Mouse (Mus musculus) heart, adult 9 months (tissue): ENCODE measurements around the gene Col26a1.

Experiments
- DNase-seq, 2 experiments: peaks; one replicate each; pipeline ENCODE4 v3.0.0; 2022; ENCODE audit warnings: low spot score in 2 of 2

Gene Col26a1

DNA sequence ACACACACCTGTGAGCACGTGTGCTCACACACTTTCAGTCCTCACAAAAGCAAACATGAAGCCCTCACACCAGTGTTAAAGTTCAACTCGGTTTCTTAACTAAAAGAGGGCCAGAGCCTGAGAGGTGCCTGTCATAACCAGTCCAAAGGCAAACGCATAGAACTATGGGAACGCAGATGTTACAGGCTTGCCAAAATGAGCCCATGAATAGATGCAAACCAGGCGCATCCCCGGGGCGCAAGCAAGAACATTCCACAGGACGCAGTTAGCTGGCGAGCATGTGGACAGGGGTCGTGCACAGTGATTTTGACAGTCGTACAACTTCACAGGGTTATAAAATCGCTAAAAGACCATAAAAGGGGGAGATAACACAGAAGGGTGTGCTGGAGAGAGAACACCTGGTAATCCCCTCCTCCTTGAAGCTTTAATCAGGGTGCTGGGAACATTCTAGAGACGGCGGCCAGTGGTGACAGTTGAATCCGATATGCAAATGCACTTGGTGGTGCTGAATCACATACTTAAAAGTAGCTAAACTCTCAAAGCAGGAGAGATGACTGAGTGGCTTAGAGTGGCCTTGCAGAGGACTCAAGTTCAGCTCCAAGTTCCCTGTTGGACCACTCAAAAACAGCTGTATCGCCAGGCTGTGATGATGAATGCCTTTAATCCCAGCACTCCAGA, 76.5 kb downstream of the Col26a1 start:
- DNase-seq = no peak

DNA sequence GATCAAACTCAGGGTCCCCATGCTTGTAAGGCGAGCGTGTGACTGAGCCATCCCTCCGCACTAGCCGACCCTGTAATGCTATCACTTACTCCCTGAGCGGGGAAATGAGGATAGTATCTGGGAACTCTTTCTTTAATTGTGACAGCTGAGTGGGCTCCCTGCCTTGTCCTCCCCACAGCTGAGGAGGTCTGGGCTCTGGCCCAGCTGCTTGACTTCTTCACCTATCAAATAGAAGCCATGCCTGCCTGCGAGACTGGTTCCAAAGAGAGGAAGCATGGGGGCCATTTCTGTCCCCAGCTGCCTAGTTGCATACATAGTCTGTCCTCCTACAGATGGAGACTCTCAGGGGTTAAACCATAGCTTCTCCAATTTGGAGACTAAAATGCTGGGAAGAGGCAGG, 78.0 kb downstream of the Col26a1 start:
- DNase-seq = no peak

- no peak for DNase-seq
Measured at GRCm38 (mm10) chr5:136804246-136804645, 78.8 kb downstream of the Col26a1 start.

DNA sequence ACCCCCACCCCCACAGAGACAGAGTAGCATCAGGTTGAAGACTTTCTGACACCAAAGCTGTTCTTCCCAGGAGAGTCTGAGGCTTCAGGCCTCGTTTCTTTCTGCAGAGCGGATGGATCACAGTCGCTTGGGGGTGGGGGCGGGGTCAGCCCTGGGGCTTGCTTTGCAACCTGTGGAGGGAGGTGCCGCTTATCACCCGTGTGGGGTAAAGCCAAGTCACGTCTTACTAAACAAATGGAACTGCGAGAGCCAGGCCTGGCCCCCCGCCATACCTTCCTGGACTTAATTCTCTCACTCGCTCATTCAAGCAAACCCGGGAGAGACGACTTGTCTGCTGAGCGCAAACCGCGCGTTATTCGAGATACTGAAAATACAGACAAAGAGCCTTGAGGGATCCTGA, 80.3 kb downstream of the Col26a1 start:
- DNase-seq = no peak

- DNase-seq = no peak
Measured at GRCm38 (mm10) chr5:136796917-136797316, 86.1 kb downstream of the Col26a1 start.

DNA sequence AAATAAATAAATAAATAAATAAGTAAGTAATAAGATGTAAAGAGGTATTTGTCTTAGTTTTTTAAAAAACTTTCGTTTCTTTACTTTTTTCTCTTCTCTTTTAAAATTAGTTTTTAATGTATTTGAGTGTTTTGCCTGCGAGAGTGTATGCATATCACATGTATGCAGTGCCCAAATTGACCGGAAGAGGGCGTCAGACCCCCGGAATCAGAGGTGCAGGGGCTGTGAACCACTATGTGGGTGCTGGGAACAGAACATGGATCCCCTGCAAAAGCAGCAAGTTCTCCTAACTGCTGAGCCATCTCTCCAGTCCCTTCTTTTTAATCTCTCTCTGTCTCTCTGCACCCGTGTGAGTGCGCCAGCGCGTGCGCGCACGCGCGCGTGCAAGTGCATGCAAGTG, 89.2 kb downstream of the Col26a1 start:
- DNase-seq = no peak

DNA sequence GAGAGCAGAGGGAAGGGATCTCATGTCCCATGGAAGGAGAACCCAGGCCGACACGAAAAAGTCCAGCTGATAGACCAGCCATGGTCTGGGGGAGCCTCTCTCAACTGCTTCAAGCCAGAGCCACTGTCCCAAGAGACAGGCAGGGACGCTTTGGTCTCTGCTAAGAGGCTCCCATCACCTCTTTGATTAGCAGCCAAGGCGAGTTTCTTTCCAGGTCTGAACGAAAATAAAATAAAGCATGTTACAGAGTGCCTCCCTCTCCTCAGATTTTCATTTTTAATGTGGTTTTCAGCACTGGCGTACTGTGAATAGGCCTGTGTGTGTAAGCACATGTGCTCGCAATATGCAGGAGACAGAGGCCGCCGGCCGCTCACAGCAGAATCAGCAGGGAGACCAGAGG, 90.5 kb downstream of the Col26a1 start:
- DNase-seq = no peak

GRCm38 (mm10) chr5:136791204-136791603, 91.8 kb downstream of the Col26a1 start:
- no peak for DNase-seq

DNA sequence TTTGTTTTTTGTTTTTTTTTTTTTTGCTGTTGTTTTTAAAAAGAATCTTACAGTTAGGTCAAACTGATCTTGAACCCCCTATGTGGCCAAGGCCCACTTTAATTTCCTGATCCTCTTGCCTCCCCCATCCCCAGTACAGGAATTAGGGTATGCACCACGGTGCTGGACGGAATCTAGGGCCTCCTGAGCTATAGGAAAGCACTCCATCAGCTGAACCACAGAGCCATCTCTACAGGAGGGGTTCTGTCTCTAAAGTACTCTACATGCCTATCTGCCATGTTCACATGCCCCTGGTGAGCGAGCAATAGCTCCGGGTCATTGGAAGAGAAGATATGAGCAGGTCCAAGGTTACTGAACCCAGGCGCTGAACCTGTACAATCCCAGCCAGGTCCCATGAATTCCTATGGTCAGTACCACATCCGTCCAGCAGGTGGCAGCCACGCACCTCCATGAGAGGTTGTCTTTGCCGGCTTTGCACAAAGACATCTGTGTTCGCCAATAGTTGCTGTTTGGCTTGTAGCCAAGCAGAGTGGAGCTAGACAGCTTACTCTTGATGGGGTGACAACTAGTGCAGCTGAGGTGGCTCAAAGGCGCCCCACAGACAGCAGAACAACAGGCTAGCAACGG, 92.3 kb downstream of the Col26a1 start:
- DNase-seq = peak; percentile 73 to 86

DNA sequence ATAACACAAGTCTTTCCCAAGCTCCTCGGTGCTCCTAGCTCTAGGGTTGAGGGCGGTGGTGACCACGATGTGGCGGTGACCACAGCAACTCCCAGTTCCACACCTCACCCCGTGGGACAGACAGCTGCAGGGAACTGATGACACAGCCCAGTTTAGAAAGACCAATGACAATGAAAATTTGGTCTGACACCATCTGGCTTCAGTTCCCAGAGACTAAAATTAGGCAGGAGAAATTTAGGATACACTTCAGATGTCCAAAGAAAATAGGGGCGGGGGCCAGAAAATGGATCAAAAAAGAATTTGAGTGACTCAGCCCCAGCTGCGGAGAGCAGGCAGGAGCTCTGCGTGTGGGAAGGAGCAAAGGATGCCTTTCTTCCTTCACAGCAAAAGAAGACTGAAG, 98.5 kb downstream of the Col26a1 start:
- no peak for DNase-seq

- no peak for DNase-seq
Measured at GRCm38 (mm10) chr5:136782600-136782999, 100.4 kb downstream of the Col26a1 start.

DNA sequence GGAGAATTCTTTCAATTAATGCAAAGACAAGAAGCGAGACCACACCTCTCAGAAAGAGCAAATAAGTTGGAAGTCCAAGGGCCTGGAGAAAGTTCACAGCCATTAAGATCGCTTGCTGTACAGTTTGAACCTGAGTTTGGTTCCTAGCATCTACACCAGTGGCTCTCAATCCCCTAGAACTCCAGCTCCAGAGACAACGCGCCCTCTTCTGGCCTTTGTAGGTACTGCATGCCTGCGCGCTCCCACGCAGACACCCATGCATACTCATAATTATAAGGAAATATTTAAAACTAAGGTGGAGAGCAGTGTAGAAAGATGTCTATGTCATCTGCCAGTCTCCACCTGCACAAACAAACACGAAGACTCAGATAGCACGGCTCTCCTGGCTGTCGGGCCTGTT, 102.5 kb downstream of the Col26a1 start:
- DNase-seq = no peak

- no peak for DNase-seq
Measured at GRCm38 (mm10) chr5:136779946-136780345, 103.1 kb downstream of the Col26a1 start.

GRCm38 (mm10) chr5:136775548-136775947, 107.5 kb downstream of the Col26a1 start:
- peak in 1 of 2 experiments; percentile 17 for DNase-seq

GRCm38 (mm10) chr5:136773044-136774039, 109.7 kb downstream of the Col26a1 start:
- no peak for DNase-seq

- DNase-seq = no peak
Measured at GRCm38 (mm10) chr5:136771132-136771531, 111.9 kb downstream of the Col26a1 start.

DNA sequence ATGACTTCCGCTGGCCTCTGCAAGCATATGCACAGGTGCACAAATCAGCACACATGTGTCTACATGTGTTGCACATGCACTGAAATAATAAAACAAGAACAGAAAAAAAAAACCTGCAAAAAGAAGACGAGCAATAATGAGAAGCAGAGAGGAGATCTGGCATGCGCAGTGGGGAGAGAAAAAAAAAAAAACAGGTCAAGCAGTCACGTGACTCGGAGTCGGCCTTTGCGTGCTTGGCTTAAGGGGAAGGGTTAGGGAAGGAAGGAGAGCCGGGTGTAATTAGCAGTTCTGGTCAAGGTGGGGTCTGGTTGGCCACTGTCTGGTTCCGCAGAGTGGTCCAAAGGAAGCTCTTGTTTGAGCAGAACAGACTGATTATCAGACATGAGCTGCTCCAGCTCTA, 115.7 kb downstream of the Col26a1 start:
- DNase-seq = no peak

DNA sequence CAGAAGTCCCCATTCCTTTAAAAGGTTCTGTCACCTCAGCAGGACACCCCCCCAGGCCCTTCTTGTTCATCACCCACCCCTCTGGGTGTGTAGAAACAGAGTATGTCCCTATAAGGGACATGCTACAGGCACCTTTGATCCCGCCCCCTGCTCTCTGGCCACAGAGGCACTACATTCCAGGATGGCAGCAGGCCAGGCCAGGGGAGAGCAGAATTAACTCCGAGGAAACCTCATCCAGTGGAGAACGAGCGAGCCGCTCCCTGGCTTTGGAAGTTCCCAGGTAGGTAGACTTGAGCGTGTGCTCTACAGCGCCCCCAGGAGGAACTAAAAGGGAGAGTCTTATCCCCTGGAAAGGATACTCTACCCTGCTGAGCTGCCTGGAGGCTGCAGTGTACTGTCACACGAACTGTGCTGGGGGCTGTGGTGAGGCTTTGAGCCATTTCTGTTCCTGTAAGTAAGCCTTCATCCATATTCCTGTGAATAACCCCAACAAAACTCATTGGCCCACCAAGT, 118.8 kb downstream of the Col26a1 start:
- DNase-seq = no peak

- no peak for DNase-seq
Measured at GRCm38 (mm10) chr5:136760345-136760744, 122.7 kb downstream of the Col26a1 start.

DNA sequence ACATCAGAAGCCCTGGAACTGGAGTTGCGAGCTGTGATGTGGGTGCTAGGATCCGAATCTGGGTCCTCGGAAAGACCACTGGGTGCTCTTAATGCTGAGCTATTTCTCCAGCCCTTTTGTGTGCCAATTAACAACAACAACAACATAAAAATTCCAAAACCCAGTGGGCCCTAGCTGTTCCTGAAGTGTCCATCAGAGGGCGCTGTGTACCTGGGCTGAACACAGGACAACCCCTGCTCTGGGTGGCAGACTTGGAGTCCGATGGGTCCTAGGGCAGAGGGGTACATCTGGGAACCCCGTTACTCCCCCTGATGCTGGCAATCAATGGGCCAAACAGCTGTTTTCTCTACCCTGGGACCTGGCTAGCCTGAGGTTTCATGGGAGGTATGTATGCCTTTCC, 123.2 kb downstream of the Col26a1 start:
- DNase-seq = no peak

- peak in 1 of 2 experiments; percentile 37 for DNase-seq
Measured at GRCm38 (mm10) chr5:136755696-136756095, 127.3 kb downstream of the Col26a1 start.

- no peak for DNase-seq
Measured at GRCm38 (mm10) chr5:136754053-136754591, 128.9 kb downstream of the Col26a1 start.
